Mouse (Mus musculus) urinary bladder, postnatal 14 days (tissue): ENCODE results near the gene Avpi1.

Source experiments
- DNase-seq: peaks from one replicate; pipeline ENCODE4 v3.0.0; 2021; ENCODE audit warnings: low spot score

Gene Avpi1

GRCm38 (mm10) chr19:42128787-42129508 is at the start of gene Avpi1:
Gene Avpi1, minus strand, starts transcription at chr19:42129059.
- DNase-seq: peak; percentile 99

DNA sequence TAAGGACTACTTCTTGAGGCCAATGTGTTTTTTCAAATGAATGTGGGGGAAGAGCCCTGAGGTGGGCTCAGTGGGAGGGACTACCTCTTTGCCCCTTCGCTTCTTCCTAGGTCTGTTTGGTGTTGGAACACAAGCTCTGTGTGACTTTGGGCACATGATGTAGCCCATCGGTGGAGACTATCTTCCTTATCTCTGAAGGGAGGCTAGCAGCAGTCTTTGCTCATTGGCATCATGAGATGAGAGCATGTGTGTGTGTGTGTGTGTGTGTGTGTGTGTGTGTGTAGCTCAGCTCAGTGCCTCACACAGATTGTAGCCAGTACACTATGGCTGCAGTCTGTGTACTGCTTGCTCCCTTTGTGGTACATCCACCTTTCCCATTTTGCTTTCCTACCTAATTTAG is 48.6 kb upstream of the Avpi1 start:
- no peak for DNase-seq

- DNase-seq: no peak
Observed at GRCm38 (mm10) chr19:42176841-42177240, 48.0 kb upstream of the Avpi1 start.

DNA sequence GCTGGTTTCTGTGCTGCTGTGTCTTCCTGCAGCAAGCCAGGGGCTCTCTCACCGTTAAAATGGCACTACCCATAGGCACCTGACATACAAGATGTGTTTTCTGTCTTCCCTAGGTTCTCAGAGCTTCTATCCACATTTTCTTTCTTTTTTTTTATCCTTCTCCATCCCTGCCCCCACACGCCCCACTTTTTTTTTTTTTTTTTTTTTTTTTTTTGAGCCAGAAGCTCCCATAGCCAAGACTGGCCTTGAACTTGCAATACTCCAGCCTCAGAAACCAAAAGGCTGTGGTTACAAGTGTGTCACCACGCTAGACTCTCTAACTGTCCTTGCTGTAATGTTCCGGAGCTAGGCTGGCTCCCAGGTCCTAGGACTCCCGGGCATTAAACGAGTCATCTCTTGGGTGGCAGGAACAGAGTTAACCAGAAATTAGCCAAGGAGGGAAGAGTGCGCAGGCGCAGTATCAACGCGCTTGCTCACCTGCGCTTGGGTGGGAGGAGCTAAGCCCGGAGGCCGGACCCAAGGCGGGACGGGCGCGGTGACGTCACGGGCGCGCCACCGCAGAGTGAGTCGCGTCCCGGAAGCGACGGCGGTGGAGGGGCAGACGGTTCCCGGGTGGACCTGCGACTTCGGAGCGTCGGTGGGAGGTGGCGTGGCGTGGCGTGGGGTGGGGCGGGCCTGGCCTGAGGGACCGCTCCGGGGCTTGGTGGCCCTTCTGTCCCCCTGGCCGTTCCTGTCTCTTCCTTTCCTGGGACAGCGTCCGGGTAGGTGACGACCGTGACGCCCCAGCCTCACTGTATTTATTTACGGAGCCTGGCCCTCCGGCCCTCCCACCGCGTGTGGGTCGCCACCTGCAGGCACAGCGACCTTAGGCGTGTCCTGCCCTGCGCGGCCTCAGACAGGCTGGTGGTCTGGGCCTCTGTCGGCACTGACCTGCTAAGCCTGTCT is 41.4 kb upstream of the Avpi1 start:
- DNase-seq: peak; percentile 94

DNA sequence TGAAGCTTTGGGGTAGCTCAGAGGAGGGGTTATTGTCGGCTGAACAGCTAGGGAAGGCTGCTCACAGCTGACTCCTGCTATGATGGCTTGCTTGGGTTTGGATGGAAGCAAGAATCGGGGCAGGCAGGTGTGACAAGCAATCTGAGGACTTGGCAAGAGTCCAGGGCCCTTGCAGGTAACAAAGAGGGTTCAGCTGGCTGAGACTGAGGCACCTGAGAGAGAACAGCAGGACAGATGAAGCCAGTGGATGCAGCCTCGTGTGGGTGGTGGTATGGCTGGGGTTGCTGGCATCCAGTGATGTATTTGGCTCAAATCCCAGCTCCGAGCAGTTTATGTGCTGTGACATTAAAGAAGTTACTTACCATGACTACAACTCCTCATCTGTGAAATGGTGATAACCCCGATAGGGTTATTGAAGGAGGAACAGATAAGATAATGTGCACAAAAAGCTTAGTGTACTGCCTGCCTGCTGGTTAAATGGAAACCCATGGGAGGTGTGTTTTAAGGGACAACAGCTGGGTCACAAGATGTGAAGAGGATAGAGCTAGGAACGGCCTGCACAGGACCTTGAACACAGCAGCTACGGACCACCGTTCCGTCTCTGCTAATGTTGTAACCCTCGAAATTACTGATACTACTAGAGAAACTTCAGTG is 40.6 kb upstream of the Avpi1 start:
- DNase-seq: peak; percentile 42

DNA sequence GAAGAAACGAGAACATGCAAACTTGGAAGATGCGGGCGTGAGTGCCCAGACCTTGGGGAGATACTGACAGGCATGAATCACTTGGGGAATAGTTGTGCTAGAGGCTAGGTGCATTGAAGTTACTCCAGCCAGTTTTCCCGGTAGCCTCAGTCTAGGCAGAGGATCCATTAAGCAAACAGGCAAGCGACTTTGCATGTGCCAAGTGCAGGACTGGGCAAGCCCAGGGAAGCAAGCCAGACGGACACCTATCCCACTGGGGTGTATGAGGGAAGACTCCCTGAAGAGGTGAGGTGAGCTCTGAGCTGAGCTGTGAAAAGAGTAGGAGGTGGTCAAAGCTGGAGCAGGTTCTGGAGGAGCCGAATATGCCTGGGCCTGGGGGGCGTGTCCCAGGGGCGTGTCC is 38.6 kb upstream of the Avpi1 start:
- DNase-seq: no peak

DNA sequence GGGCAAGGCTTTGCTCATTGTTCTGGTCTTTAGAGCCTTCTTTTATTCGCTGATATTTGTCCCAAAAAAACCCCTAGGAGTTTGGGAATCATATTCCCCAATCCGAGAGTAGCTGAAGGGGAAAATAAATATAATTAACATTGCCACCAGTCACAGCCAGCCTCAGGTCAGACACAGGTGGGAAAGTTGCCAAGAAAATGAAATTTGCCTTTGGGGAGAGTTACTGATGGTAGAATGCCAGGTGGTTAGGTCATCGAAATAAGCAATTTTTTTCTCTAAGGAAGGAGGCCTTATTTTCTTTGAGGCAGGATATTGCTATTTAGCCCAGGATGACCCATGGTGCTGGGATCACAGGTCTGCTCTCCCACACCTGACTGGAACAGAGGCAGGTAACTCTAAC is 37.9 kb upstream of the Avpi1 start:
- DNase-seq: no peak

- DNase-seq: peak; percentile 94
Observed at GRCm38 (mm10) chr19:42166130-42166529, 37.3 kb upstream of the Avpi1 start.

- no peak for DNase-seq
Observed at GRCm38 (mm10) chr19:42164188-42164587, 35.3 kb upstream of the Avpi1 start.

GRCm38 (mm10) chr19:42163764-42164163 is 34.9 kb upstream of the Avpi1 start, which contains the start of gene Zfyve27:
Gene Zfyve27, plus strand, starts transcription at chr19:42163951.
- DNase-seq: no peak

DNA sequence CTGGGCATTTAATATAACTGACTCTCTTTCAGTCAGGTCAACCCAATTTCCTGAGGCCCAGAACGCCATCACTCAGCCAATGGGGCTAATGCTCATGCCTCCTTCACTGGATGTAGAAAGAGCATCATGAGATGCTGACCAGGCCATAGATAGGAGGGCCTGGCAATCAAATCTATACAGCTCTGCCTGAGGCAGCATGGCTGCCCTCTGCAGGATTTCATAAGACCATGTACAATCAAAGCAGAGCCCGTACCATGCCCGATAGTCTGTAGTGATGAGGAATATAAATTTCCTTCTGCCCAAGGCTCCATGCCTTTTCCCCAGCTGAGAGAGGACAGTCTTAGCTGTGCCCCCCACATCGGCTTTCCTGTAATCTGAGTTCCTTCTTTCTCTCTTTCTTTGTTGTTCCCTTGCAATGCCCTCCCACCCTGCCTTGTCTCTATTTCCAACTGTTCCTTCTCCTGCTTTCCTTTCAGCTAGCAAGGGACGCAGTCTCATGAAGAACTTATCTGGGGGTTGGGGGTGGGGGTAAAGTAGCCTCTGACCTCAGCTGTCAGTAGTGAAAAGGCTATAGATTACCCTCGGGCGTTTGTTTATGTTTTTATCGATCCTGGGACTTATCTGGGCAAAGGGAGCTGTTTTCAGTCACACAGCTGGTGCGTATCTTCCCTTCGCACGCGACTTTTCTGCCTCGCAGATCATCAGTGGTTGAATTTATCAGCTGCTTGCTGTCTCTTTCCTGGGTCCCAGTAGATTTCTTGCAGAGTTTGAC is 29.6 kb upstream of the Avpi1 start:
- no peak for DNase-seq

GRCm38 (mm10) chr19:42157493-42158237 is 28.8 kb upstream of the Avpi1 start:
- DNase-seq: no peak

GRCm38 (mm10) chr19:42151990-42152389 is 23.1 kb upstream of the Avpi1 start:
- DNase-seq: peak; percentile 88

DNA sequence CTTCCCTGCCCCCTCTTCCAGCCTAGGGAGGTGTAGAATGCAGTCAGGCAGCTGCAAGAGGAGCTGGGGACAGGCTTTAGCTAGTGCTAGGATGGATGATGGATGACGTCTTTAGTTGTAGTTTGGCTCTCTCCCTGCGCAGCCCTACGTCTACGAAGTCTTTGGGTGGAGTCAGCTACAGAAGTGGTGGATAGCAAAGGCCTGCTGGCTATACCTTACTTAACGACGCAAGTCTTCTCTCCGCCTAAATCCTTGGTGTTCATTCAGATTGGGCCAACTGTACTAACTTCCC is 19.7 kb upstream of the Avpi1 start:
- no peak for DNase-seq

DNA sequence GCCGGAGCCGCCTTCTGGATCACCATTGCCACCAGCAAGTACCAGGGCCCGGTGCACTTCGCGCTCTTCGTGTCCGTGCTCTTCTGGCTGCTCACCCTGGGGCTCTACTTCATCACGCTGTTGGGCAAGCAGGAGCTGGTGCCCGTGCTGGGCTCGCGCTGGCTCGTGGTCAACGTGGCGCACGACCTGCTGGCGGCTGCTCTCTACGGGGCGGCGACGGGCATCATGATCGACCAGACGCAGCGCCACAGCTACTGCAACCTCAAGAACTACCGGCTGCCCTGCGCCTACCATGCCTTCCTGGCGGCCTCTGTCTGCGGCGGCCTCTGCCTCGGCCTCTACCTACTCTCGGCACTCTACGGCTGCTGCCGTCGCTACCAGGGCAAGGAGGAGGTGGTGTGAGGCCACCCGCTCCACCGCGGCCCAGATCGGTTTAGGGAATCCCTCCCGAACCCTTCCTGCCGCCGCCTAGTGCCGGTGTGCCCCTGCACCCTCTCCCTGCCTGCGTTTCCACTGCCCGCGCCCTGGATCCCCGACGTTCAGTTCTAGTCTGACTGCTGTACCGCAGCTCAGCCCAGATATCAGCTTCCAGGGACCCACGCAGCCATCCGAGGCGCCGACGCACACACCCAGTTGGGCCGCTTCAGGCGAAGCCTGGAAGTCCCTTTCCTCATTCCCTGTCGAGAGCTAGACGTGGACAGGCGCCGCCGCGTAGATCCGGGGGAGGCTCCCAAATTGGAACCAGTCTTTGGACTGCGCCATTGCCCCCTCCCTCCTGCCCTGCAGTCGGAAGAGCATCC is 19.1 kb upstream of the Avpi1 start:
- DNase-seq: peak; percentile 70

GRCm38 (mm10) chr19:42147170-42147768 is 18.4 kb upstream of the Avpi1 start, which contains the start of gene Marveld1:
Gene Marveld1, plus strand, starts transcription at chr19:42147400.
- peak; percentile 87 for DNase-seq

- DNase-seq: no peak
Observed at GRCm38 (mm10) chr19:42146276-42147010, 17.6 kb upstream of the Avpi1 start.

- no peak for DNase-seq
Observed at GRCm38 (mm10) chr19:42145731-42146130, 16.9 kb upstream of the Avpi1 start.

DNA sequence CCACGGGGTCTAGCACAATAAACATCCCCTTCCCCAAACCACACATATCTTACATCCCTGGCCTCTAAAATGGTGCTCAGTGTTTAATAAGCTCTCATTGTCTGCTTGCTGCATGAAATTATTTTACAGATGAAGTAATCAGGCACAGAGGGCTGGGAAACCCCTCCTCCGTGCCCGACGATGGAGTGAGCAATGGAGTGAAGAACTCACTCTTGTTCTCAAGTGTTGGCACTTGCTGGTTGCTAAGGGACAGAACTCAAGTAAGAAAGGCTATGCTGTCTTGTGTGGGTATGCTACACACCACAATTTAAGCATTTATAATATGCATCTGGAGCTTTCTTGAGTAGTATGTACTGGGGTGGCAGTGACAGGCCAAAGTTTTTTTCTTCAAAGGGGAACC is 16.4 kb upstream of the Avpi1 start:
- DNase-seq: no peak
